Mouse (Mus musculus): ENCODE results near the gene Elavl2. TPM values are rescaled to one million over a fixed set of nuclear protein-coding genes. Genes with fewer than 3 reads are reported as not detected.

The Elavl2 gene
- 5.2 and 5.5 TPM in 2 replicates for polyA plus RNA-seq (2015; fragmentation: Nextera tagmentation; extraction: Ambion mirVana)

DNA sequence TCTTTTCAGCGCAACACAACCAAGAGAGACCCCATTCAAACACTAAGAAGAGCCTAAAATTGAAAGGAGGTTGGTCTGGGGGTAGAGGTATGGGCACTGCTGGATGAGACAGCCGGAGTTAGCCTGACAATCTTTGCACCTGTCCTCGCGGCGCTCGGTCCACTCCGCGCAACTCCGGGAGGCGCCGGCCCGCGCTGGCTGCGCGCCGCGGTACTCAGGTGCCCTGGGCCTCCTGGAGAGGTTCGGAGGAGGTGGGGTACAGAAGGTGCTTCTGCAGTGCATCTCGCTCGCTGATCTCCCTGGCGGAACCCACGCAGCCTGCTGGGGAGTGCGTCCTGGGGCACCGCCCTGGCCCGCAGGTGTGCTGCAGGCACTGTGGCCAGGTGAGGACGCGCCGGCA is at the start of gene Elavl2:
Gene Elavl2 (minus strand): TSS at position 363 of the 400 bp plus-strand sequence.
- H3K27me3 ChIP-seq (ENCODE audit: control insufficient read depth, insufficient read depth, low read length): peaks cover 12% of the 10 kb centered on the region
- no peak within 1 kb of the TSS for H3K27ac ChIP-seq (ENCODE audit: low read length)
- H3K9me3 ChIP-seq (replicated peaks; ENCODE audit: control insufficient read depth, low read length): no peaks in the 10 kb centered on the region
- peak within 1 kb of the TSS; percentile 26 for H3K4me3 ChIP-seq (replicated peaks; ENCODE audit: low read length)
- no peak for ATAC-seq (ENCODE audit: insufficient read depth, low FRiP score)
- H3K4me2 ChIP-seq (ENCODE audit: low read depth, low read length): peak within 1 kb of the TSS; percentile 47
- under 1% methylated on average over 28 of the region's 28 CpGs for WGBS
- H3K4me1 ChIP-seq (ENCODE audit: control insufficient read depth, insufficient read depth, low read length): no peaks in the 10 kb centered on the region
- H3K9ac ChIP-seq (ENCODE audit: low read length): no peak within 1 kb of the TSS
- H3K36me3 ChIP-seq (ENCODE audit: control insufficient read depth, insufficient read depth, low read length): no peaks in the 10 kb centered on the region

- Histone ChIP-seq H3K9ac (ENCODE audit: low read length) (no peak overlapping the region), H3K9me3 (replicated peaks; ENCODE audit: control insufficient read depth, low read length) (no peaks in the 10 kb centered on the region), H3K4me1 (ENCODE audit: control insufficient read depth, insufficient read depth, low read length) (no peaks in the 10 kb centered on the region), H3K4me2 (ENCODE audit: low read depth, low read length) (no peak overlapping the region), H3K27ac (ENCODE audit: low read length) (no peak overlapping the region), H3K36me3 (ENCODE audit: control insufficient read depth, insufficient read depth, low read length) (no peaks in the 10 kb centered on the region), H3K27me3 (ENCODE audit: control insufficient read depth, insufficient read depth, low read length) (no peaks in the 10 kb centered on the region), H3K4me3 (replicated peaks; ENCODE audit: low read length) (no peak overlapping the region)
- 56% methylated on average over 2 of the region's 2 CpGs for WGBS
- ATAC-seq (ENCODE audit: insufficient read depth, low FRiP score): no peak
Measured at GRCm38 (mm10) chr4:91447887-91448286, 47.3 kb upstream of the Elavl2 start.

DNA sequence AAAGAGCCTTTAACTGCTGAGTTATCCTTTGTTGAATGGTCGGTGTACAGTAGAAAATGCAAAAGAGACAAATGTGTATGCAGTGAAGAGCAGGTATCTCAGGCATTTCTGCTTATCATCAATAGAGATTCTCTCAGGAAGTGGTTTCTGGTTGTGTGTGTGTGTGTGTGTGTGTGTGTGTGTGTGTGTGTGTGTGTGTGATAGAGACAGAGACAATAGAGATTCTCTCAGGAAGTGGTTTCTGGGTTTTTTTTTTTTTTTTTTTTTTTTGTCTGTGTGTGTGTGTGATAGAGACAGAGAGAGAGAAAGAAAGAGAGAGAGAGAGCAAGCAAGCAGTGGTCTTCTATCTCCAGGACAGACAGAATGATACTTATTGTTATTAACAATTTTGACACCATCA is 15.0 kb upstream of the Elavl2 start:
- Histone ChIP-seq H3K9ac (ENCODE audit: low read length) (no peak overlapping the region), H3K36me3 (ENCODE audit: control insufficient read depth, insufficient read depth, low read length) (no peaks in the 10 kb centered on the region), H3K27ac (ENCODE audit: low read length) (no peak overlapping the region), H3K9me3 (replicated peaks; ENCODE audit: control insufficient read depth, low read length) (no peaks in the 10 kb centered on the region), H3K27me3 (ENCODE audit: control insufficient read depth, insufficient read depth, low read length) (no peaks in the 10 kb centered on the region), H3K4me2 (ENCODE audit: low read depth, low read length) (no peak overlapping the region), H3K4me3 (replicated peaks; ENCODE audit: low read length) (no peak overlapping the region), H3K4me1 (ENCODE audit: control insufficient read depth, insufficient read depth, low read length) (no peaks in the 10 kb centered on the region)
- WGBS: 76% methylated on average over 1 of the region's 1 CpGs
- ATAC-seq (ENCODE audit: insufficient read depth, low FRiP score): no peak

GRCm38 (mm10) chr4:91405047-91405446 is 4.5 kb upstream of the Elavl2 start:
- no peak for ATAC-seq (ENCODE audit: insufficient read depth, low FRiP score)
- H3K9ac ChIP-seq (ENCODE audit: low read length): no peak overlapping the region
- no peak overlapping the region for H3K4me2 ChIP-seq (ENCODE audit: low read depth, low read length)
- WGBS: 67% methylated on average over 3 of the region's 3 CpGs
- no peak overlapping the region for H3K4me3 ChIP-seq (replicated peaks; ENCODE audit: low read length)
- H3K4me1 ChIP-seq (ENCODE audit: control insufficient read depth, insufficient read depth, low read length): no peaks in the 10 kb centered on the region
- no peaks in the 10 kb centered on the region for H3K9me3 ChIP-seq (replicated peaks; ENCODE audit: control insufficient read depth, low read length)
- H3K36me3 ChIP-seq (ENCODE audit: control insufficient read depth, insufficient read depth, low read length): no peaks in the 10 kb centered on the region
- peaks cover 7% of the 10 kb centered on the region for H3K27me3 ChIP-seq (ENCODE audit: control insufficient read depth, insufficient read depth, low read length)
- no peak overlapping the region for H3K27ac ChIP-seq (ENCODE audit: low read length)

- WGBS: 1% methylated on average over 17 of the region's 17 CpGs
- Histone ChIP-seq H3K4me1 (ENCODE audit: control insufficient read depth, insufficient read depth, low read length) (no peaks in the 10 kb centered on the region), H3K27ac (ENCODE audit: low read length) (no peak overlapping the region), H3K9me3 (replicated peaks; ENCODE audit: control insufficient read depth, low read length) (no peaks in the 10 kb centered on the region), H3K4me2 (ENCODE audit: low read depth, low read length) (peak overlapping the region; percentile 40), H3K4me3 (replicated peaks; ENCODE audit: low read length) (peak overlapping the region; percentile 7; the same call in 1 of the 2 replicates), H3K27me3 (ENCODE audit: control insufficient read depth, insufficient read depth, low read length) (peaks cover 12% of the 10 kb centered on the region), H3K9ac (ENCODE audit: low read length) (no peak overlapping the region), H3K36me3 (ENCODE audit: control insufficient read depth, insufficient read depth, low read length) (no peaks in the 10 kb centered on the region)
- ATAC-seq (ENCODE audit: insufficient read depth, low FRiP score): no peak
Measured at GRCm38 (mm10) chr4:91399510-91400196, 932 bp downstream of the Elavl2 start.

GRCm38 (mm10) chr4:91391987-91392598 is 8.5 kb downstream of the Elavl2 start:
- no peak for ATAC-seq (ENCODE audit: insufficient read depth, low FRiP score)
- Histone ChIP-seq H3K4me3 (replicated peaks; ENCODE audit: low read length) (no peak overlapping the region), H3K9ac (ENCODE audit: low read length) (no peak overlapping the region), H3K27me3 (ENCODE audit: control insufficient read depth, insufficient read depth, low read length) (no peaks in the 10 kb centered on the region), H3K36me3 (ENCODE audit: control insufficient read depth, insufficient read depth, low read length) (no peaks in the 10 kb centered on the region), H3K9me3 (replicated peaks; ENCODE audit: control insufficient read depth, low read length) (no peaks in the 10 kb centered on the region), H3K4me1 (ENCODE audit: control insufficient read depth, insufficient read depth, low read length) (no peaks in the 10 kb centered on the region), H3K4me2 (ENCODE audit: low read depth, low read length) (no peak overlapping the region), H3K27ac (ENCODE audit: low read length) (no peak overlapping the region)
- WGBS: 64% methylated on average over 5 of the region's 5 CpGs

GRCm38 (mm10) chr4:91387701-91388100 is 12.9 kb downstream of the Elavl2 start:
- no peaks in the 10 kb centered on the region for H3K9me3 ChIP-seq (replicated peaks; ENCODE audit: control insufficient read depth, low read length)
- no peak overlapping the region for H3K27ac ChIP-seq (ENCODE audit: low read length)
- no peak overlapping the region for H3K9ac ChIP-seq (ENCODE audit: low read length)
- no peaks in the 10 kb centered on the region for H3K27me3 ChIP-seq (ENCODE audit: control insufficient read depth, insufficient read depth, low read length)
- no peaks in the 10 kb centered on the region for H3K4me1 ChIP-seq (ENCODE audit: control insufficient read depth, insufficient read depth, low read length)
- WGBS: 87% methylated on average over 3 of the region's 3 CpGs
- ATAC-seq (ENCODE audit: insufficient read depth, low FRiP score): no peak
- no peak overlapping the region for H3K4me3 ChIP-seq (replicated peaks; ENCODE audit: low read length)
- no peaks in the 10 kb centered on the region for H3K36me3 ChIP-seq (ENCODE audit: control insufficient read depth, insufficient read depth, low read length)
- no peak overlapping the region for H3K4me2 ChIP-seq (ENCODE audit: low read depth, low read length)

DNA sequence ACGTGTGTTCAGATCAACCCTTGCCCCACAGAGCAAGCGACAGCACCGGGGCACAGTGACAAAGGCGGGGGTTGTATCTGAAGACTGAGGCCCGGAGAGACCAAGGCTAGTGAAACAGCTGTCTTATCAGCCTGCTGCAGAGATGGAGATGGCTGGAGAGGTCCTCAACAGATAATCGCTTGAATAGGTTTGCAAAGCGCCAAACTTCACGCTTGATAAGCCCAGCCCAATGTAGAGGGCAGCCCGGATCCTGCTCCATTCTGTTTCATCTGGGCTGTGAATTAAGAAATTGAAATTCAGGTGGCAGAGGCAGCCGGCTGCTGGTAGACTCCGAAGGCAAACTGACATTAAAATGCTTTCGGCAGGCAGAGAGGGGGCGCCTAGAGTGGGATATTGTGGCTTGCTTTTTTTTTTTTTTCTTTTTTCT is 19.4 kb downstream of the Elavl2 start:
- H3K27me3 ChIP-seq (ENCODE audit: control insufficient read depth, insufficient read depth, low read length): peaks cover 22% of the 10 kb centered on the region
- H3K9me3 ChIP-seq (replicated peaks; ENCODE audit: control insufficient read depth, low read length): no peaks in the 10 kb centered on the region
- H3K9ac ChIP-seq (ENCODE audit: low read length): no peak overlapping the region
- no peak overlapping the region for H3K4me2 ChIP-seq (ENCODE audit: low read depth, low read length)
- H3K36me3 ChIP-seq (ENCODE audit: control insufficient read depth, insufficient read depth, low read length): no peaks in the 10 kb centered on the region
- H3K4me1 ChIP-seq (ENCODE audit: control insufficient read depth, insufficient read depth, low read length): no peaks in the 10 kb centered on the region
- WGBS: 4% methylated on average over 13 of the region's 13 CpGs
- H3K27ac ChIP-seq (ENCODE audit: low read length): no peak overlapping the region
- no peak overlapping the region for H3K4me3 ChIP-seq (replicated peaks; ENCODE audit: low read length)
- no peak for ATAC-seq (ENCODE audit: insufficient read depth, low FRiP score)

- Histone ChIP-seq H3K4me1 (ENCODE audit: control insufficient read depth, insufficient read depth, low read length) (peaks cover under 1% of the 10 kb centered on the region; the same call in 1 of the 2 replicates), H3K27ac (ENCODE audit: low read length) (no peak overlapping the region), H3K36me3 (ENCODE audit: control insufficient read depth, insufficient read depth, low read length) (no peaks in the 10 kb centered on the region), H3K4me2 (ENCODE audit: low read depth, low read length) (no peak overlapping the region), H3K9me3 (replicated peaks; ENCODE audit: control insufficient read depth, low read length) (no peaks in the 10 kb centered on the region), H3K27me3 (ENCODE audit: control insufficient read depth, insufficient read depth, low read length) (peaks cover 23% of the 10 kb centered on the region), H3K4me3 (replicated peaks; ENCODE audit: low read length) (no peak overlapping the region), H3K9ac (ENCODE audit: low read length) (no peak overlapping the region)
- no peak for ATAC-seq (ENCODE audit: insufficient read depth, low FRiP score)
- 5% methylated on average over 24 of the region's 24 CpGs for WGBS
Measured at GRCm38 (mm10) chr4:91380341-91381117, 20.1 kb downstream of the Elavl2 start.

All from stomach, embryonic 16.5 days (tissue).